Mouse (Mus musculus) central nervous system, embryonic 18 days (tissue): ENCODE measurements around the gene Spr. TPM values are rescaled to one million over a fixed set of nuclear protein-coding genes. Genes with fewer than 3 reads are reported as not detected.

ENCODE experiments used
- polyA plus RNA-seq: library from polyadenylated mRNA; depleted of rRNA; stranded (reverse); fragments of >200 nt; gene quantifications from 2 replicates; pipeline ENCODE4 v1.2.3, GENCODE M21; 2012; rRNA removed

Spr gene
- polyA plus RNA-seq = 13.1 TPM in 2 replicates

GRCm38 (mm10) chr6:85137217-85138035 is at the start of gene Spr:
Spr (minus strand) TSS chr6:85137766.

Other genes with a start within 250 kb of the Spr start
- 27.7 and 28.7 TPM in 2 replicates for gene Exoc6b, start 68.3 kb downstream of the Spr start, polyA plus RNA-seq
- gene Emx1, start 49.7 kb upstream of the Spr start, polyA plus RNA-seq = 24.3 and 28.0 TPM in 2 replicates
- 25.5 and 28.1 TPM in 2 replicates for gene Sfxn5, start 195.7 kb upstream of the Spr start, polyA plus RNA-seq
- 20.9 and 23.5 TPM in 2 replicates for gene Rab11fip5, start 236.9 kb upstream of the Spr start, polyA plus RNA-seq